Mouse (Mus musculus) forebrain, embryonic 12.5 days (tissue): Measurements from ENCODE around the gene Isg20l2. TPM values are rescaled to one million over a fixed set of nuclear protein-coding genes. Genes with fewer than 3 reads are reported as not detected.

Experiments
- ATAC-seq: fragments of 200-750 bp; cut with Nextera tagmentation; 2 replicates; pipeline ENCODE4 v1.8.0; 2017; ENCODE audit warnings: moderate TSS enrichment; ENCODE audit not compliant: low FRiP score
- H3K27ac ChIP-seq: fragments of 300-500 bp; sonication (generic); 2 replicates; pipeline ENCODE4 v1.5.1; 2016; ENCODE audit warnings: mild to moderate bottlenecking
- H3K27me3 ChIP-seq: fragments of 300-500 bp; sonication (generic); 2 replicates; pipeline ENCODE4 v1.6.1; 2016; ENCODE audit warnings: mild to moderate bottlenecking
- H3K36me3 ChIP-seq: fragments of 300-500 bp; sonication (generic); replicated peaks from 2 replicates; pipeline ENCODE4 v1.6.1; 2016; ENCODE audit warnings: mild to moderate bottlenecking
- H3K4me1 ChIP-seq: fragments of 300-500 bp; sonication (generic); 2 replicates; pipeline ENCODE4 v1.6.1; 2016
- H3K4me2 ChIP-seq: fragments of 300-500 bp; sonication (generic); 2 replicates; pipeline ENCODE4 v1.6.1; 2016; ENCODE audit warnings: mild to moderate bottlenecking, moderate library complexity
- H3K4me3 ChIP-seq: fragments of 300-500 bp; sonication (generic); replicated peaks from 2 replicates; pipeline ENCODE4 v1.5.1; 2016; ENCODE audit warnings: mild to moderate bottlenecking
- H3K9ac ChIP-seq: fragments of 300-500 bp; sonication (generic); 2 replicates; pipeline ENCODE4 v1.6.1; 2016; ENCODE audit warnings: mild to moderate bottlenecking
- H3K9me3 ChIP-seq: fragments of 300-500 bp; sonication (generic); 2 replicates; pipeline ENCODE4 v1.6.1; 2016
- WGBS: fragments of 180-500 bp; shearing (Covaris S2); methylation state at CpG from one replicate; pipeline ENCODE4 v1.1.7; 2016; 5-methylcytosine and 5-hydroxymethylcytosine counted together
- polyA plus RNA-seq: library from polyadenylated mRNA; unstranded; fragments of >200 nt; fragmentation: Nextera tagmentation; extraction: Ambion mirVana; gene quantifications from 2 replicates; pipeline ENCODE4 v1.2.1, GENCODE M21; 2016

Isg20l2 gene
- polyA plus RNA-seq, 1 experiment from 2014 or later: 80.5 TPM

DNA sequence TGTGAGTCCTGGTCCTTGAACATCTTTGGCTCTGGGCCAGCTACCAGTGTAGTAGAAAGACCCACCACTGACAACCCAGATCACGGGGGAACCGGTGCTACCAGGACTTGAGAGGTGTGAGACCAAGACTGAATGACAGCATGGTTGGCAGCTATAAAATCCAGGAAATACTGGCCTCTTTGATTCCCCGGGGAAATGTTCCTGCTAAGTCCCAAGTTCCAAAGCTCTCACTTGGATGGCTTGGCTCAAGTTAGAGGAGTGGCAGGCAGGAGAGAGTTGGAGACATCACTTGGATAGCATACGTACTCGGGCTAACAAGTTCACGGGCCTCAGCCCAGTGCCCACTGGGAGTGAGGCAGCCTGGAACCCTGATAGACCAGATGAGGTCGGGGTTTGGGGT, 13.5 kb downstream of the Isg20l2 start:
- no peak overlapping the region for H3K4me3 ChIP-seq
- ATAC-seq: no peak
- H3K9ac ChIP-seq: no peak overlapping the region
- peaks cover 43% of the 10 kb centered on the region for H3K4me1 ChIP-seq
- no peak overlapping the region for H3K4me2 ChIP-seq
- H3K36me3 ChIP-seq: peaks cover 39% of the 10 kb centered on the region
- no peak overlapping the region for H3K27ac ChIP-seq
- WGBS: 85% methylated on average over 7 of the region's 7 CpGs
- H3K9me3 ChIP-seq: no peaks in the 10 kb centered on the region
- no peaks in the 10 kb centered on the region for H3K27me3 ChIP-seq

DNA sequence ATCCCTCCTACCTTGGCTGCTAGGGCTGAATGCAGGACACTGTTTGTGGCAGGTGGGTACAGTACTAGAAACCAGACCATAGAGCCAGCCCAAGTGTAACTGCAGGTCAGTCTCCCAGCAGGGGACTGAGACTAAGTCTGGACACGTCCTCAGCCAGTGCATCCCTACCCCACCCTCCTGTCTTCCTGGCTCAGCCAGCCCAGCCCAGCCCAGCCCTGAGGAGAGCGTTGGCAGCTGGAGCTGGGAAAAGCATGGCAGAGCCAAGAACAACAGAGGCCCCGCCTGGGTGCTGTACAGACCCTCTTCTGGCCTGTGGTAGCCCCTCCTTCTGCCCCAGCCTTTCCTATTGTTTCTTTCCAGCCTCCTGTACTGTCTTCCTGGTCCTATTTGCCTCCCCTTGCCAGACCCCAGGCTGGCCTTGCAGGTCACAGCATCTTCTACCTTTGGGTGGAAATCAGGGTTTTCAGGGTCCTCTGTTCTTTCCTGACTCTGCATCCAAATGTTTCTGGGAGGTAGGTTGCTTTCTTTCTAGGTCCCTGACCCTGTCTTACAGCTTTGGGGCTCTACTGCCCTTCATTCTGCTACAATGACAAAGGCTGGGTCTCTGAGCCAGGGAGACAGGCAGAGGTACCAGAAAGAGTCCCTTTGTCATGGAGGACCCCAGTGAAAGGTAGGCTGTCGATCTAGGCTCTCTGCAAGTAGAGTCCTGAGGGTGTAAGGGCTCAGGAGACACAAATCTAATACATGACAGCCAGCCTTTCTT, 14.9 kb downstream of the Isg20l2 start:
- WGBS: 13% methylated on average over 4 of the region's 4 CpGs
- Histone ChIP-seq H3K27ac (peak overlapping the region; percentile 47), H3K27me3 (no peaks in the 10 kb centered on the region), H3K9ac (no peak overlapping the region), H3K4me2 (no peak overlapping the region), H3K4me1 (peaks cover 57% of the 10 kb centered on the region), H3K9me3 (no peaks in the 10 kb centered on the region), H3K36me3 (peaks cover 25% of the 10 kb centered on the region), H3K4me3 (no peak overlapping the region)
- 0 out of 2 replicates have a peak, but pooled peaks have one; percentile 22 for ATAC-seq

DNA sequence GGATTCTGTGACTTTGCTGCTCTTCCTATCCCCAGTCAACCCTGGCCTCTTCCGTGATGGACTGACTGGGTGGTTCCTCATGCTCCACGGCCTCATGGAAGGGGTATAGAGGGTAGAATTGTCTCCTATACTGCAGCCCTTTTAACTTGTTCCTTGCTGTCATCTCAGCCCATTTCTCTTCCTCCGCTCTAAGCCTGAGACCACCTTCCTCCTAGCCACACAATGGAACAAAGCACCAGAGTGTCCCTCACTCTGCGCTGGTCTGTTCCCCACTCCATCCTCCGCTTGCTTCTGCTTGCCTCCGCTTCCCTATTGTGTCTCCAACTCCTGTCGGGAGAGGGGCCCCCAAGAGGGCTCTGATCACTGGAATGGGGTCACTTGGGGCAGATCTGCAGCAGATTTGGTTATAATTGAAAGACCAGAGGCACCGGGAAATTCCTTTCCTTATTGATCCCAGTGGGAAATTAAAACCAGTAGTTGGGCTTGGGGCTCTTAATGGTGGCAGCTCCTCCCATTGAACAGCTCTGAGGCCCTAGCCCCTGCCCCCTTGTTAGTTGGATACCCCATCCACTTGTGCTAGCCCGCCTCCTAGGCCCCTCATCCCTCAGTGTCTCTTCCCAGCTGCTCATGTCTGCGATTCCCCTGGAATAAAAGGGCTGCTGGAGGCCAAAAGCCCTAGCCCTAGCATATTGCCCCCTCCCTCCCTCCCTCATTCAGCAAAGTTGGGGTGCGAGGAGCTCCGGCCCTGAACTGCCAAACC, 15.8 kb downstream of the Isg20l2 start:
- 5% methylated on average over 12 of the region's 12 CpGs for WGBS
- no peaks in the 10 kb centered on the region for H3K9me3 ChIP-seq
- no peak overlapping the region for H3K9ac ChIP-seq
- peak overlapping the region; percentile 47 for H3K27ac ChIP-seq
- H3K4me2 ChIP-seq: peak overlapping the region; percentile 72; the same call in 1 of the 2 replicates
- 0 out of 2 replicates have a peak, but pooled peaks have one; percentile 27 for ATAC-seq
- H3K27me3 ChIP-seq: no peaks in the 10 kb centered on the region
- H3K4me3 ChIP-seq: no peak overlapping the region
- H3K36me3 ChIP-seq: peaks cover 18% of the 10 kb centered on the region
- H3K4me1 ChIP-seq: peaks cover 66% of the 10 kb centered on the region

DNA sequence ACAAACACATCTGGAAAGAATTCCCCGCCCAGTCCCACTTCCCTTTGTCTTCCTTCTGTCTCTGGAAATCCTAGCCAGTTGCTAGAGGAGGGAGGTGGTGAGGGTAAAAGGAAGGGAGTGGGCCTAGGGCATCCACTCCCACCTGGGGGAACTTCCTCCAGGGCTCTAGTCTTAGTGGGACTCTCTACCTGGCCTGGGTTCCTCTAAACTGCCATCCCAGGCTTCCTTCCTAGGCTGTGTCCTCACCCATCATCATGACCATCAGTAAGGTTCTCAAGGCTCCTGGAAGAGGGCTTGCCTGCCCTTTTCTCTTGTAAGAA, 16.4 kb downstream of the Isg20l2 start:
- no peak overlapping the region for H3K4me3 ChIP-seq
- WGBS: no CpG with 5 or more reads among the region's 1 CpGs
- peaks cover 12% of the 10 kb centered on the region for H3K36me3 ChIP-seq
- no peak overlapping the region for H3K9ac ChIP-seq
- peak overlapping the region; percentile 47 for H3K27ac ChIP-seq
- H3K27me3 ChIP-seq: 0 out of 2 replicates have a peak, but pooled peaks cover 3% of the 10 kb centered on the region
- H3K4me2 ChIP-seq: peak overlapping the region; percentile 72
- no peaks in the 10 kb centered on the region for H3K9me3 ChIP-seq
- ATAC-seq: no peak
- peaks cover 72% of the 10 kb centered on the region for H3K4me1 ChIP-seq

DNA sequence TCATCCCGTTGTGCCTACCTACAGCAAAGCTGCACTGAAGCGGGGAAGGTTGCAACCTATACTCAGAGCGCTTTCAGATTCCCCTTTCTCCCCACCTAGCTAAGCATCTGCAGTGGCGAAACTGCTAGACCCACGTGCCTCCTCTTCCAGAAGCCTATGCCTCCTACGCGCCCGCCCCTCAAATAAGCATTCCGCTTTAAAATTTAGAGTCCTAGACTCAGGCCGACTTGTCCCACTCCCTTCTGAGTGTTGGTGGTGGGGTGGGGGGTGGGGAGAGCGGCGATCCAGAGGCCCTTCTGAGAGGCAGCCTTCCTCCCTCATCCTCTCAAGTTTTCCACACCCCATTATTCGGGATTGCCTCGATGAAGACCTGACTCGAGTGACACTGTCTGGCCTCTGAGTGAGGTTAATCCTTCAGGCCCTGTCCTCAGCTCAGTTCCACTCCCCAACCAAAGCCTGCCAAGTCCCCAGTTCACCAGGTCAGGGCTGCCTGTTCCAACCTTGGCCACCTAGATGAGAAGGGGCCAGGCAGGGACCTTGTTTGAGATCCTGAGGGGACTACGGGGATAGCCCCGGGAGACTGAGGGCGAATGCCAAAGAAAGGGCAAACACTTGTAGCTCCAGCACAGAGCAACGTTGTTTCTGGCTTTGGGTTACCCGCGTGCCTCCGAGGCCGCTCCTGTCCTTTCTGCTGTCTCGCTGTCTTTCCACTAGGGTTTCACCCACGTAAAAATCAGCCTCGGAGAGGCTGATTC, 17.1 kb downstream of the Isg20l2 start:
- peak overlapping the region; percentile 42 for H3K4me3 ChIP-seq
- peak overlapping the region; percentile 59 for H3K9ac ChIP-seq
- peaks cover 5% of the 10 kb centered on the region for H3K36me3 ChIP-seq
- no peaks in the 10 kb centered on the region for H3K9me3 ChIP-seq
- peak overlapping the region; percentile 47 for H3K27ac ChIP-seq
- H3K4me2 ChIP-seq: peak overlapping the region; percentile 72
- 1% methylated on average over 26 of the region's 26 CpGs for WGBS
- ATAC-seq: no peak; the same call in 1 of the 2 replicates
- 0 out of 2 replicates have a peak, but pooled peaks cover 4% of the 10 kb centered on the region for H3K27me3 ChIP-seq
- H3K4me1 ChIP-seq: peaks cover 79% of the 10 kb centered on the region

DNA sequence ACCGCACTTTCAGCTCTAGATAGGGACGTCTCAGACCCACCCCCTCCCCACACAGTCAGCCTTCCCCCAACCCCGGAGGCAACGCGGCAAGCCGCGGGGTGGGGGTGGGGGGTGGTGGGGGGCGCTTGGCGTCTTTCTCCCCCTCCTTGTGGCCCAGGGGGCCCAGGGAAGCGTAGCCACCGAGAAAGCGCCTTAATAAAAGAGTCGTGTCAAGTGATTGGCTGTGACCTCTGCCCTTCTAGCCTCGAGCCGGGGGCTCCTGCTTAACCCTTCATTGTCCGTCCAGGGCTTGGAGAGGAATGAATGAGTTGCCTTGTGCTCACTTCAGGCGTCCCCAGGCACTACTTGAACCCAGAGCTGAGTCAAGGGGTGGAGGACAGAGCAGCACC, 17.7 kb downstream of the Isg20l2 start:
- 0% methylated on average over 17 of the region's 17 CpGs for WGBS
- Histone ChIP-seq H3K27me3 (0 out of 2 replicates have a peak, but pooled peaks cover 4% of the 10 kb centered on the region), H3K9ac (peak overlapping the region; percentile 59), H3K36me3 (no peaks in the 10 kb centered on the region; the same call in 1 of the 2 replicates), H3K27ac (peak overlapping the region; percentile 47; the same call in 1 of the 2 replicates), H3K9me3 (no peaks in the 10 kb centered on the region), H3K4me2 (peak overlapping the region; percentile 72), H3K4me1 (peaks cover 85% of the 10 kb centered on the region), H3K4me3 (peak overlapping the region; percentile 42)
- ATAC-seq: 0 out of 2 replicates have a peak, but pooled peaks have one; percentile 9

DNA sequence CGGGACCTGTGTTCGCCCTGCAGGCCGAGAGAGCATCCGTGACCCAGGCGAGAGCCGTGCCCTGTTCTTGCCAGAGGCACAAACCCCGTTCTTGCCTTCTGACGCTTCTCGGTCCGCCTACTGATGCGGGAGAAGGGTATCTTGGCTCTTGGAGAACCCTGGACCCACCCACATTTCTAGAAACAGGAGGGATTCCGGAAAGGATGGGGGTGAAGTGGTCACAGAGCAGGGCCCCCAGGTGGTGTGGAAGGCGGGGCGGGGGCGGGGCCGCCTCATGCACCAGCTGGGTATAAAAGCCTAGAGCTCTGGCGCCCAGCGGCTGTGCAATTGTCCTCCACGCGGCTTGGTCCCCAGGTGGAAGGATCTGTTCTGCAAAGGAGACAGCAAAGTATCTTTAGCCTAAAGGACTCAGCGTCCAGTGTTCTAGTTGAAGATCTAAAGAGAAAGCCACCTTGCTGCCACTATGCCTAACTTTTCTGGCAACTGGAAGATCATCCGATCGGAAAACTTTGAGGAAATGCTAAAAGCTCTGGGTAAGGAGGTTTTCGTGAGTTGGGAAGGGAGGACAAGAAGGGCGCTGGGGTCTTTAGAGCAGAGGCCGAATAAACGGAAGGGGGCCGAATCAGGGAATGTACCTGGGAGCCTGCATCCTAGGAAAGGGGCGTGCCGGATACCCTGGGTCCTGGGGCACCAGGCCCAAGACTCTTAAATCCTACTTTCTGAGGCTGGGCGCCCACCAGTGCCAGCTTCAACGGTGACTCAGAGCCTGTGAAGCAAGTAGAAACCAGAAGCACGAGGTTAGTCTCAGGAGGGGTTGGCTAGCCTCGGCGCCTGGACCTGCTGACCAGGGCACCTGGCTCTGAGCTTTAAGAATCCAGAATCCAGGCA, 18.5 kb downstream of the Isg20l2 start, which contains the start of gene Crabp2:
Gene Crabp2, plus strand, starts transcription at position 289 of the 888 bp plus-strand sequence.
- 0 out of 2 replicates have a peak, but pooled peaks cover 4% of the 10 kb centered on the region for H3K27me3 ChIP-seq
- ATAC-seq: no peak
- no peaks in the 10 kb centered on the region for H3K9me3 ChIP-seq
- H3K4me1 ChIP-seq: peaks cover 86% of the 10 kb centered on the region
- peak within 1 kb of the TSS; percentile 59 for H3K9ac ChIP-seq
- H3K4me2 ChIP-seq: peak within 1 kb of the TSS; percentile 72
- peak within 1 kb of the TSS; percentile 42 for H3K4me3 ChIP-seq
- H3K36me3 ChIP-seq: peaks cover 6% of the 10 kb centered on the region; the same call in 1 of the 2 replicates
- WGBS: 1% methylated on average over 35 of the region's 35 CpGs
- peak within 1 kb of the TSS; percentile 74 for H3K27ac ChIP-seq

DNA sequence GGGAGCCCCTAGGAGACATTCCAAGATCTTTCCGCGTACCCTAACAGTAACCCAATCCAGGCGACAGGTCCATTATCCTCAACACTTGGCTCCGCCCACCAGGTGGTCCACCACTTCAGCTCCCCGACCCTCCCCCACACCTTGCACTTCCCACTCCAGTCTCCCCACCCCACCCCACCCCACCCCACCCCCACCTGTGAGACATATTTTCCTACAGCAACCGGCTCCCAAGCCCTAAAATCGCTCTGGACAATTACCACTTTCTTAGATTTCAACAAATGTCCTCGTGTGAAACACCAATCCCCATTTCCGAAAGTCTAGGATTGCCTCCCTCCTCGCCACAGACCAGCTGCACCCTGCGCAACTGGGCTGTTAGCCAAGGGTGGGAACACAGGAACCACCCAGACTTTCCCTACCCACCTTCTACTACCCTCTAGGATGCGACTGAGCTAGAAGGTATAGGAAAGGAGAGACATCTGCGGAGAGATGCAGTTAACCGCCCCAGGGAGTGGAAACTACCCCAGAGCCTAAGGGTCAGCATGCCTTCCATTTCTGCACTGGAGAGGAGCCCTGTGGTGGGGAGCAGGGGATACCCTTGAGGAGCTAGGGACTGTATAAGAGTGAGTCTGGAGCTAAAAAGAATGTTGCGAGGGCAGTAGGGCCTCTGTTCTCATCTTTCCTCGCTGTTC, 19.3 kb downstream of the Isg20l2 start:
- peak overlapping the region; percentile 42 for H3K4me3 ChIP-seq
- H3K4me1 ChIP-seq: peaks cover 85% of the 10 kb centered on the region
- ATAC-seq: no peak
- H3K27me3 ChIP-seq: 0 out of 2 replicates have a peak, but pooled peaks cover 4% of the 10 kb centered on the region
- no peaks in the 10 kb centered on the region for H3K9me3 ChIP-seq
- H3K27ac ChIP-seq: peak overlapping the region; percentile 74
- peak overlapping the region; percentile 72 for H3K4me2 ChIP-seq
- 4% methylated on average over 16 of the region's 16 CpGs for WGBS
- peaks cover 14% of the 10 kb centered on the region; the same call in 1 of the 2 replicates for H3K36me3 ChIP-seq
- peak overlapping the region; percentile 59 for H3K9ac ChIP-seq

DNA sequence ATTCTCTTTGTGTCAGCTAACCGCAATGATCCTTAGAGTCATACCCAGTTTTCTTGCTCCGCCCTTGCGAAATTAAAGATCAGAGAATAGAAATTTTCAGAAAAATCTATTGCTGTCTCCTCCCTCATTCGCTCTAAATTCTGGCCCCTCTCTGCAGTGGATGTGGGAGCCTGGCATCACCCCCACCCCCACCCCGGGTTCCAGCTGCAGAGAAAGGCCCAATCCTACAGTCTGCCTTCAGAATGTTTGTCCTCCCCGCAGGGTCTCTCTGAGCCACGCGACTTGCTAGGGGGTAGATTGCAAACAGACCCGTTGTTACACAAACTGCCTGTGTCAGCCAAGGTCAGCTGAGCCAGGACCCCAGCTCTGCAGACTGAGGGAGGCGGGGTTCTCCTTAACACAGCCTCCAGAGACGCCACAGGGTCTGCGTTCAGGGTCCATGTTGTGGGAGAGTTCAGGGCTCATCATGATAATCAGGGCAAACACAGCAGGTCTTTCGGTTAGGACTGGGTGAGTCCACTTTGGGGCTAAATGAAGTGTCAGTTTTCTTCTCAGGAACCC, 19.9 kb downstream of the Isg20l2 start:
- Histone ChIP-seq H3K4me2 (peak overlapping the region; percentile 72), H3K27me3 (0 out of 2 replicates have a peak, but pooled peaks cover 4% of the 10 kb centered on the region), H3K9ac (peak overlapping the region; percentile 59), H3K27ac (peak overlapping the region; percentile 74), H3K4me3 (peak overlapping the region; percentile 42), H3K9me3 (no peaks in the 10 kb centered on the region), H3K36me3 (peaks cover 17% of the 10 kb centered on the region; the same call in 1 of the 2 replicates), H3K4me1 (peaks cover 78% of the 10 kb centered on the region)
- WGBS: 4% methylated on average over 13 of the region's 13 CpGs
- no peak for ATAC-seq

DNA sequence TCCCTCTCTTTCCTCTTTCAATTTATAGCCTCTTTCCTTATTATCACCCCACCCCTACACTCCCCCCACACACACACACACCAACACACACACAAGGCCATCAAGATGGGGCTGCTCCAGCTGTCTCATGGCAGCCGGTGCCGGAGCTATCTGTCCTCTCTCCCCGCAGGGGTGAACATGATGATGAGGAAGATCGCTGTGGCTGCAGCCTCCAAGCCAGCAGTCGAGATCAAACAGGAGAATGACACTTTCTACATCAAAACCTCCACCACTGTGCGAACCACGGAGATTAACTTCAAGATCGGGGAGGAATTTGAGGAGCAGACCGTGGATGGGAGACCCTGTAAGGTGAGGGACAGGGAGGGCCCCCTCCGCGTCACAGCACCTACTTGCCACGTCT, 21.8 kb downstream of the Isg20l2 start:
- Histone ChIP-seq H3K4me2 (peak overlapping the region; percentile 72), H3K27me3 (0 out of 2 replicates have a peak, but pooled peaks cover 4% of the 10 kb centered on the region), H3K36me3 (peaks cover 17% of the 10 kb centered on the region; the same call in 1 of the 2 replicates), H3K9ac (peak overlapping the region; percentile 25), H3K27ac (peak overlapping the region; percentile 16; the same call in 1 of the 2 replicates), H3K4me3 (0 out of 2 replicates have a peak overlapping the region, but pooled peaks have one; percentile 5), H3K4me1 (peaks cover 59% of the 10 kb centered on the region), H3K9me3 (no peaks in the 10 kb centered on the region)
- no peak for ATAC-seq
- WGBS: 23% methylated on average over 12 of the region's 12 CpGs
